Mouse (Mus musculus) liver, embryonic 11.5 days (tissue): ENCODE data around the gene Sox5. TPM values are rescaled to one million over a fixed set of nuclear protein-coding genes. Genes with fewer than 3 reads are reported as not detected.
A peak's percentile ranks its signal among the peaks of the same experiment; 100 is the strongest.

ENCODE experiments used
- ATAC-seq: fragments of 200-750 bp; cut with Nextera tagmentation; replicated peaks from 2 replicates; pipeline ENCODE4 v1.8.0; 2017; ENCODE audit warnings: moderate number of reproducible peaks, mild to moderate bottlenecking, moderate TSS enrichment, moderate library complexity; ENCODE audit not compliant: low FRiP score
- DNase-seq: peaks from one replicate; pipeline ENCODE4 v3.0.0-alpha.2; 2017; ENCODE audit warnings: low spot score
- H3K27ac ChIP-seq: fragments of 300-500 bp; sonication (generic); 2 replicates; pipeline ENCODE4 v1.5.1; 2014; ENCODE audit warnings: mild to moderate bottlenecking, low read depth, low read length, control low read depth
- H3K27me3 ChIP-seq: fragments of 300-500 bp; sonication (generic); replicated peaks from 2 replicates; pipeline ENCODE4 v1.6.1; 2014; ENCODE audit warnings: low read length, mixed read lengths; ENCODE audit not compliant: control insufficient read depth, insufficient read depth
- H3K36me3 ChIP-seq: fragments of 300-500 bp; sonication (generic); 2 replicates; pipeline ENCODE4 v1.6.1; 2014; ENCODE audit warnings: mild to moderate bottlenecking, low read length, moderate library complexity, mixed read lengths; ENCODE audit not compliant: control insufficient read depth, insufficient read depth
- H3K4me1 ChIP-seq: fragments of 300-500 bp; sonication (generic); replicated peaks from 2 replicates; pipeline ENCODE4 v1.6.1; 2014; ENCODE audit warnings: low read length, mixed read lengths; ENCODE audit not compliant: control insufficient read depth, insufficient read depth
- H3K4me2 ChIP-seq: fragments of 300-500 bp; sonication (generic); 2 replicates; pipeline ENCODE4 v1.6.1; 2014; ENCODE audit warnings: mild to moderate bottlenecking, control low read depth, moderate library complexity
- H3K4me3 ChIP-seq: fragments of 300-500 bp; sonication (generic); 2 replicates; pipeline ENCODE4 v1.5.1; 2014; ENCODE audit warnings: low read depth, low read length, control low read depth
- H3K9ac ChIP-seq: fragments of 300-500 bp; sonication (generic); 2 replicates; pipeline ENCODE4 v1.6.1; 2014; ENCODE audit warnings: low read depth, low read length, control low read depth
- H3K9me3 ChIP-seq: fragments of 300-500 bp; sonication (generic); 2 replicates; pipeline ENCODE4 v1.6.1; 2016; ENCODE audit warnings: low read length, inconsistent platforms, mixed read lengths; ENCODE audit not compliant: control insufficient read depth
- WGBS: fragments of 180-500 bp; shearing (Covaris S2); extraction: QIAGEN DNeasy Blood & Tissue Kit; methylation state at CpG from one replicate; pipeline ENCODE4 v1.1.7; 2014; 5-methylcytosine and 5-hydroxymethylcytosine counted together
- polyA plus RNA-seq: library from polyadenylated mRNA; unstranded; fragments of >200 nt; fragmentation: Nextera tagmentation; extraction: Ambion mirVana; gene quantifications from 2 replicates; pipeline ENCODE4 v1.2.1, GENCODE M21; 2014

The Sox5 gene
- polyA plus RNA-seq, 1 experiment from 2014 or later, result 10.6 TPM

DNA sequence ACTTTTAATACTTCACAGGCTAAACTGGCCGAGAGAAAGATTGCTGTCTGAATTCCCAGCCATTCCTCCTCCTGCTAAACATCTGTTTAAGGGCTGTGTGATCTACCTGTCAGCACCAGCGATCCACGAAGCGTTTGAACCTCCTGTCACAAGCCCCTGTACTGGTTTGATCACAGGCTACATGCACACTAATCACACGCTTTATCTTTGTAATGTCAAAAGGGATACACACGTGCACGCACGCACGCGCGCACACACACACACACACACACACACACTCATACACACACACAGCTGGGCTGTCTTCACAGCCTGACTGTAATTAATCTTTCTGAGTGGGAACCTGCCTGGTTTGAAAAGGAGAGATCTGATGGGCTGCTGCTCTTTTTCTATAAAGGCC lies 784.2 kb downstream of the Sox5 start:
- Histone ChIP-seq H3K4me3 (no peak overlapping the region), H3K36me3 (no peaks in the 10 kb centered on the region), H3K9ac (no peak overlapping the region), H3K27me3 (no peaks in the 10 kb centered on the region), H3K4me2 (no peak overlapping the region), H3K27ac (no peak overlapping the region), H3K9me3 (no peaks in the 10 kb centered on the region), H3K4me1 (no peaks in the 10 kb centered on the region)
- ATAC-seq (no peak), DNase-seq (no peak)
- WGBS, result 72% methylated on average over 11 of the region's 11 CpGs

DNA sequence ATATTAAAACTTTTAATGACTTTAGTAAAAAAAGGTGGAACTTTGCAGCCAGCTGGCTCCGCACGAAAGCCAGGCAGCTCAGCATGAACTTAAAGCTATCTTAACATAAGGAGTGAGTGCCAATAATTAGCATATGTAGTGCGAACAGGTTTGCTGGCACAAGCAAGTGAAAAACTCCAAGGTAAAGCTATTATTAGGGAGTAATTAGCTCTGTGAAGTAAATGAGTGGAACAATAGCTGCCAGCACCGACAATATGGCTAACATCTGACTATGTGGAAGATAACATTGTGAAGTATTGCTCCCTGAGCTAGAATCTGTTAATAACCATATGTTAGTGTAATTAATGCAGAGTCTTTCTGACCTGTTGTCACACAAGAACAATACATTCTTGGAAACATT lies 786.7 kb downstream of the Sox5 start:
- H3K27ac ChIP-seq, result no peak overlapping the region
- H3K9me3 ChIP-seq, result no peaks in the 10 kb centered on the region
- H3K9ac ChIP-seq, result no peak overlapping the region
- WGBS, result 59% methylated on average over 4 of the region's 4 CpGs
- no peaks in the 10 kb centered on the region for H3K4me1 ChIP-seq
- H3K4me2 ChIP-seq, result no peak overlapping the region
- H3K36me3 ChIP-seq, result no peaks in the 10 kb centered on the region
- H3K4me3 ChIP-seq, result no peak overlapping the region
- DNase-seq (no peak), ATAC-seq (no peak)
- no peaks in the 10 kb centered on the region for H3K27me3 ChIP-seq

DNA sequence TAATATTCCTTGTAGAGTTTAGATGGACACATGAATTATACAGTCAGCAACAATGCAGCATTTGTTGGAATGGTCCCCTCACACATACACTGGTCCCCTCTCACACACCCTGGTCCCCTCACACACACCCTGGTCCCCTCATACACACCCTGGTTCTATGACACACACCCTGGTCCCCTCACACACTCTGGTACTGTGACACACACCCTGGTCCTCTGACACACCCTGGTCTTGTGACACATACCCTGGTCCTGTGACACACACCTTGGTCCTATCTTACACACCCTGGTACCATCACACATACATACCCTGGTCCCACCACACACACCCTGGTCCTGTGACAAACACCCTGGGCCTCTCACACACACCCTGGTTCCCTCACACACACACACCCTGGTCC lies 794.2 kb downstream of the Sox5 start:
- Histone ChIP-seq H3K9ac (no peak overlapping the region), H3K4me3 (no peak overlapping the region), H3K9me3 (no peaks in the 10 kb centered on the region), H3K27me3 (no peaks in the 10 kb centered on the region), H3K4me1 (no peaks in the 10 kb centered on the region), H3K36me3 (no peaks in the 10 kb centered on the region), H3K27ac (no peak overlapping the region), H3K4me2 (no peak overlapping the region)
- DNase-seq, result no peak
- ATAC-seq, result peak; percentile 15; the same call in 1 of the 2 replicates

DNA sequence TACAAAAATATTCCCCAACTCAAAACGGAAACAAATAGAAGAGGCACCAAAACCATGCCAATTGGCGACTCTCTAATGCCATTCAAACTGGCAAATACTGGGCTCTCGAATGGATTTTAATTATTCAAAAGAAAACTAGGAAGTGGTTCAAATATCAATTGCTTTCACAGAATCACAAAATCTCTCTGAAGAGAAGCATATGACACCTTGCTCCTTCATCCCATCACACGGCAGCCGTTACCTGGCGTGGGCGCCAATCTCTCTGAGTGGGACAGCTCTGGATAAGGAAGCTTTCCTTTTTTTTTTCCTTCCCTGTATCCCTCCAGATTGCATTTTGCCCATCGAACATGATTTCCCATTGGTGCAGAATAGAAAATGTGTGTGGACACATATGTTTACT lies 801.6 kb downstream of the Sox5 start:
- Histone ChIP-seq H3K27ac (no peak overlapping the region), H3K4me2 (no peak overlapping the region), H3K36me3 (no peaks in the 10 kb centered on the region), H3K27me3 (no peaks in the 10 kb centered on the region), H3K9ac (no peak overlapping the region), H3K4me1 (no peaks in the 10 kb centered on the region), H3K9me3 (no peaks in the 10 kb centered on the region), H3K4me3 (no peak overlapping the region)
- DNase-seq (no peak), ATAC-seq (no peak)
- 89% methylated on average over 8 of the region's 8 CpGs for WGBS

DNA sequence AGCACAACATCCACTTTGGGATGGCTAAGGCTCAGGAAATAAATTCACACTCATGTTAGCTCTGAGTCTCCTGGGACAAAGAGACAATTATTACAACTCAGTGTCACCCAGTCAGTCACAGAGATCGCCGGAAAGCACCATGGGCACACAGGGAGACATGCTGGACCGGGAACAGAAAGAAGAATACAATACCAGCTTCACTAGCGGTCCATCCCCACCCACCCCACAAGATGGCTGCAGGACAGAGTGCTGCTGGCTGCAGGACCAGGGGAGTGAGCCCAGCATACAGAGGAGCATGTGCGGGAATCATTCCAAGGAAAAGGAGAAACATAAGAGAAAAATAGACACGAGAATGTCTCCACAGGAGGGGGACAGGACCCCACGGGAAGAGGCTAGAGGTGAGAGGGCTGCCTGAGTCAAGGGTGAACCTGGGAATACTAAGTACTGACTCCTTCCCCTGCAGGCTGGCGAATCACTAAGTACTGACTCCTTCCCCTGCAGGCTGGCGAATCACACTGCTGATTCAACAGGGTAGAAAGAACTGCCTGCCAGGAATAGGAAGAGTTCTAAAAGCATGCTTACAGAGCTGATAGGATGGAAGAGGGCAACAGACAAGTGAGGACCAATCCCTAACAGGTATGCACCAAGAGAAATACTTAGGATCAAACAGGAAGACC lies 813.9 kb downstream of the Sox5 start:
- Histone ChIP-seq H3K36me3 (no peaks in the 10 kb centered on the region), H3K4me2 (no peak overlapping the region), H3K27ac (no peak overlapping the region), H3K4me3 (no peak overlapping the region), H3K9ac (no peak overlapping the region), H3K4me1 (no peaks in the 10 kb centered on the region), H3K27me3 (no peaks in the 10 kb centered on the region), H3K9me3 (no peaks in the 10 kb centered on the region)
- 83% methylated on average over 9 of the region's 9 CpGs for WGBS
- ATAC-seq, result no peak
- no peak for DNase-seq

DNA sequence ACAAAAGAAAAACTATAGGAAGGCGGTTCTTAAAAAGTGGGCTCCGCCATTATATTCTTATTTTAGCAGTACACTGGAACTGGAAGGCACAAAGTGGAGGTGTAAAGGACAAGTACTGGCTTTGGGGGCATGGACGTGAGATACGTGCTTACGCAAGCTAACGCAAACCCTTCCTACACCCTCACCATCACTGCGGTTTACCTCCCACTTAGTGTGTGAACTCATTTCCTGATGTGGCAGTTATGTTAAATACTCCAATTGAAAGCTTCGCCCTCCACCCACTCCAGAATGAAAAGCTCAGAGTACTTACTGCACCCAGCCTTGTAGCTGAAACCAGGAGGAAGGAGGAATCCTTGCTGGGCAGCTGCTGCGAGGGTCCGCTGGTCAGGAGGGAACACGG lies 821.3 kb downstream of the Sox5 start:
- Histone ChIP-seq H3K4me3 (no peak overlapping the region), H3K9ac (no peak overlapping the region), H3K9me3 (no peaks in the 10 kb centered on the region), H3K27ac (no peak overlapping the region), H3K4me2 (no peak overlapping the region), H3K27me3 (no peaks in the 10 kb centered on the region), H3K4me1 (no peaks in the 10 kb centered on the region), H3K36me3 (no peaks in the 10 kb centered on the region)
- WGBS, result 91% methylated on average over 11 of the region's 11 CpGs
- no peak for DNase-seq
- no peak for ATAC-seq

DNA sequence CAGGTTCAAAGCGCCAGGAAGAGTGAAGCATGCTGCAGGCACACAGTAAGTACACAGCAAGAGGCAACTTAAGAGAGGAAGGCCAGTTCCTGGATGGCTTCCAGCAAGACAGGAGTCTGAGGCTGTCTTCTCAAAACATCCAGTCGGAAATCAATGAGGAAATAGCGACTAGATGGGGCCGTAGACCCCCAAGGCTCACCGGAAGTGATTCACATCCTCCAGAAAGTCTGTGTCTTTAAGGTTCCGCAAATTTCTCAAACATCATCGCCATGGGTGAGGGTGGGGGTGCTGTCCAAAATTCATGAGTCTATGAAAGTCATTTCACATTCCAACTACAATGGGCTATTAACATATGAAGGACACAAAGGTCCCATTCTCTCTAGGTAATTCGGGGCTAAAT lies 821.7 kb downstream of the Sox5 start:
- no peak for ATAC-seq
- DNase-seq, result no peak
- no peaks in the 10 kb centered on the region for H3K4me1 ChIP-seq
- WGBS, result 80% methylated on average over 8 of the region's 8 CpGs
- no peak overlapping the region for H3K27ac ChIP-seq
- no peaks in the 10 kb centered on the region for H3K9me3 ChIP-seq
- H3K27me3 ChIP-seq, result no peaks in the 10 kb centered on the region
- H3K36me3 ChIP-seq, result no peaks in the 10 kb centered on the region
- H3K4me3 ChIP-seq, result no peak overlapping the region
- H3K4me2 ChIP-seq, result no peak overlapping the region
- no peak overlapping the region for H3K9ac ChIP-seq

DNA sequence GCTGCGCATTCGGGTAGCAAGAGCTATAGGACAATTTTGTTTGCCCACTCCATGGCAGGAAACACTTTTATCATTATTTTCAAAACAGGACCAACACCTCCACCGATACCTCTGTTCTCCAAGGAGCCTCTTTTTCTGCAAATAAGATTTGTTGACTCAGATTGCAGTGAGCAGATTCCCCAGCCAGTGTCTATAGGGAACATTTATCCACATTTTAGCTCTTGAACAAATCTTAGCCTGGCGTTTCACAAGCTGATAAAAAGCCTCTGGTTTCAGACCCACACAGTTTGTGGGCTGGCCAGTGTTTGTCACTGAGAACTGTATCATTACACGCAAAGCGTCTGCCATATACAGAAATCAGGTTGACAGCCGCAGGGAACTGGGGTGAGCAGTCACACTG lies 823.4 kb downstream of the Sox5 start:
- ATAC-seq, result no peak
- H3K27me3 ChIP-seq, result no peaks in the 10 kb centered on the region
- 78% methylated on average over 7 of the region's 7 CpGs for WGBS
- H3K36me3 ChIP-seq, result no peaks in the 10 kb centered on the region
- H3K4me3 ChIP-seq, result no peak overlapping the region
- H3K9me3 ChIP-seq, result no peaks in the 10 kb centered on the region
- no peak overlapping the region for H3K4me2 ChIP-seq
- no peaks in the 10 kb centered on the region for H3K4me1 ChIP-seq
- no peak overlapping the region for H3K27ac ChIP-seq
- DNase-seq, result no peak
- no peak overlapping the region for H3K9ac ChIP-seq

DNA sequence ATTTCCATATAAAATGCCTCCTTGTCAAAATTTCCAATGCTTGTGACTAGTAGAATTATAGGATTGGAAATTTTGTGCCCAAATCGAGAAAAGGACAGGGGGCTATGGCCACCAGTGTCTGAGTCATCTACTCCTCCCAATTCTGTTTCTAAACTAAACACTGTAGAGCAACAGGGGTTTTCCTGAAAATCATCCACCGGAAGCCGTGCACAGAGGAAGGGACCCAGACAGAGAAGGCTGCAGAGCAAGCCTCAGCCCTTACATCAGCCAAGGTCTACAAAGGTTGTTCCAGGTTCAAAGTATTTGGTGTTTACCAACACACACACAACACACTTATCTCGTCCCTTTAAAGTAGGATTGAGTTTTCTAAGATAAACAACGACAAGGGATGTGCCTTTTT lies 824.7 kb downstream of the Sox5 start:
- Histone ChIP-seq H3K27me3 (no peaks in the 10 kb centered on the region), H3K27ac (no peak overlapping the region), H3K4me3 (no peak overlapping the region), H3K9me3 (no peaks in the 10 kb centered on the region), H3K4me1 (no peaks in the 10 kb centered on the region), H3K9ac (no peak overlapping the region), H3K4me2 (no peak overlapping the region), H3K36me3 (no peaks in the 10 kb centered on the region)
- WGBS, result 75% methylated on average over 5 of the region's 5 CpGs
- DNase-seq (no peak), ATAC-seq (no peak)
